Mouse (Mus musculus): ENCODE data around the gene Hist2h3c2.

DNA sequence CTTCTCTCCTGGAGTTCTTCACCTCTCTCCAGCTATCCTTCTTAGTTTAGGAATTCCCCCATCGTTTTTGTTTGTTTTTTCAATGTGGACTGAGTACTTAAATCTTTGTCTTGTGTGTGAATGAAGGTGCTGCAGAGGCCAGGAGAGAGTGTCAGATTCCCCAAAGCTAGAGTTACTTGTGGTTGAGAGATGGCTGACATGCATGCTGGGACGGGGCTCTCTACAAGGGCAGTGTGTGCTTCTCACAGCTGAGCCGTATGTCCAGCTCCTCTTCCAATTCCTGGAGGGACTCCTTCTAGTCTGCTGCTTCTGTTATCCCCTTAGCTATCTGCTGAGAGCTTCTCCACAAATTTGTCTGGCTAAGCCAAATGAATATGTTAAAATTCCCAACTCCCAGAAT is 3.1 kb downstream of the Hist2h3c2 start:
- TF ChIP-seq POLR2A (IDR thresholded peaks at IDR 0.05; ENCODE audit: borderline replicate concordance, extremely low read depth, low read depth, low read length) (no peak), CTCF (IDR thresholded peaks at IDR 0.05; ENCODE audit: insufficient read depth, low read length) (no peak)

Measured in lung, adult 2 months (tissue).